Mouse (Mus musculus): ENCODE measurements around the gene Gm21761.
"Not testable (repeated sequence)": the region's sequence is repeated elsewhere in the genome, so short reads cannot be mapped to it uniquely, and the experiment has no call there.

DNA sequence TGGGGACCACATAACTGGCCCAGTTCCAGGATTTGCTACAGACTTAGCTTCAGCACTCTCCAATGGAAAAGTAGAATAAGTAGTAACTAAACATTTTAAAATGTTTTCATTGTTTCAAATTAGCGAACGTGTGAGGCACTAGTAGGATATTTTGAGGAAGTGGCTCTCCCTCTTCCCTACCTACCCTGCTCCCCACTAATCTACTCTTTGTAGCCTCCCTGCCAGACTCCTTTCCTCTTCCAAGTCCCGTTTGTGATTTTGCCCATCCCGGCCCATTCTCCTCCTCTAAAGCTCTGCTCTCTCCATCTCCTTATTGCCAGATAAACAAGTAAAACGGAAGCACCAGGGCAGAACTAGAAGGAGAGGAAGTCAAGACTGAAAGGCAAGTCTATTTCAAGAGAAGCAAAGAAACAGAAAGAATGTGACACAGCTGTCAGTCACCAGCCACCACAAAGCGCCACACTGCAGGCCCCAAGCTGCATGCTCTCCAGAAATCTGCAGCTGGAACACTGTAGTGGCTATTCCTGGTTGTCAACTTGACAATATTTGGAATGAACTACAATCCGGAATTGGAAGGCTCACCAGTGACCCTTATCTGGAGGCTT is 64.6 kb downstream of the Gm21761 start:
- TF ChIP-seq CTCF (IDR thresholded peaks at IDR 0.05; ENCODE audit: control insufficient read depth, insufficient read depth, low read length); POLR2A (IDR thresholded peaks at IDR 0.05; ENCODE audit: borderline replicate concordance, control insufficient read depth, low read depth, low read length): not testable (repeated sequence)

All from bone marrow, adult 2 months (tissue).